Mouse (Mus musculus): ENCODE measurements at regions not wholly inside any gene's neighbourhood (a gene's known extent, or its start where the extent isn't known, plus 50 kb on each side); places are given as distances from the start of the nearest gene placed in this dataset.
"Not testable (repeated sequence)": the region's sequence is repeated elsewhere in the genome, so short reads cannot be mapped to it uniquely, and the experiment has no call there.

GRCm38 (mm10) chr3:9132104-9132751, 477.7 kb downstream of the Zfp704 start:
- ATAC-seq, result peak; percentile 62

- ATAC-seq, result no peak
These were observed 478.5 kb downstream of the Zfp704 start for GRCm38 (mm10) chr3:9131366-9131765.

DNA sequence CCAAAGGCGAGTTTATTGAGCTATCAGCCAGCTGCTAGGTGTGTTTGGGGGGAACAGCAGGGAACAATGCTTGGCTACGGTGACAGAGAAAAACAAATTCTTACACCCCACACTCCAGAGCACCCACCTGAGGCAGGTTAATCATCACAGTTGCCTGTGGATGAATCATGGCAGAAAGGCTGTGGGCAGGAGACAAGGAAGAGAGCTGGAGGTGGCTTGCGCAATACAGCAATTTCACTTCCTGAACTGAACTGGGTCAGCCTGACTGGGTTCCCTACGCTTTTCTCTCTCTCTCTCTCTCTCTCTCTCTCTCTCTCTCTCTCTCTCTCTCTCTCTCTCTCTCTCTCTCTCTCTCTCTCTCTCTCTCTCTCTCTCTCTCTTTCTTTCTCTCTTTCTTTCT, 481.5 kb downstream of the Zfp704 start:
- no peak for ATAC-seq

DNA sequence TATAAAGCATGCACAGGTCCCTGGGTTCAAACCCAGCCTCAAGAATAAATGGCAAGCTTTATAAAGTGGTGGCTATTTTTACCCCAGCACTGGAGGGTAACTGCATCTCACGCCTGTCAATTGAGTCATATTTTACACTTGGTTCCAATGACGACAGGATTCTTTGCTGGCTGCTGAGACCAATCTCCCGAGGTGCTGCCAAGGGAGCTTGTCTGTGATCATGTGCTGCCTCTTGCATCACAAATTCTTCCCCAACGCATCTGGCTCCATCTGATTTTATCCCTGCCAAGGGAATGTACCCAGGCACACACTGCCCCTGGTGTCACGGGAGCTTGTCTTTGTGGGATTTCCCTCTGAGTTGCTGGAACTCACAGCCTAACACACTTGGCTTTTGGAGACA, 486.8 kb downstream of the Zfp704 start:
- ATAC-seq, result no peak

DNA sequence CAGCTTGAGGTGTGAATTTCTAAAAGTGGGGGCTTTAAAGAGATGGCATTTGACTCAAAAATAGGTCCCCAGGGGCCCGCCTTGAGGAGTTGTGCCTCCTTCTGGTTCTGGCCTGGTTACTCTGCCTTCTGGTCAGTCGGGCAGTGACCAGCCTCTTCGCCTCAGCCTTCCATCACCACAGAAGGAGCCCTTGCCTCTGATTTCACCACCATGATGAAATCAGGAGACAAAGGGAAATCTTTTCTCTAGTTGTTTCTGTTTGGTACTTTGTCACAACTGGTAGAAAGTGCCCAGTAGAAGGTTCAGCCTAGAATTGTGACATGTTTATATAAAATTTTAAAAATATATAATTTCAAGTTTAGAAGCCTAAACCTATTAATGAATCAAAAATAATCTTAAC, 492.0 kb downstream of the Zfp704 start:
- no peak for ATAC-seq

DNA sequence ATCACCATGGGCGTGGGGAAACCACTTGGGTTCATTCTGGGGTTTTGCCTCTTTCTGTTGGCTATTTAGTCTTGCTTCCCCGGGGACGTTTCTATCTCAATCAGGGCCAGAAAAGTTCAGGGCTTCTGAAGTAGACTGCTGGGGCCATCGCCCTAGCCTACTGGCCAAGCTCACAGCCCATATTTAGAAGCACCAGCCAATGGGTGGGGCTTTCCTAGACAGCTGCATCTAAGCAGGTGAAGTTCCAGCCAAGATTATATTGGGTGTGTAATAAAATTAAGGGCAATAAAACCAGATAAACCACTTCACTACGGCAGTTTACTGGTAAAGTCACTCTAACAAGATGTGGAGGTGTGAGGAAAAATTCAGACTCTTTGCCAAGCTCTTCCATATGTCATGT, 496.5 kb downstream of the Zfp704 start:
- ATAC-seq, result no peak

- no peak for ATAC-seq
These were observed 499.1 kb downstream of the Zfp704 start for GRCm38 (mm10) chr3:9110741-9111140.

DNA sequence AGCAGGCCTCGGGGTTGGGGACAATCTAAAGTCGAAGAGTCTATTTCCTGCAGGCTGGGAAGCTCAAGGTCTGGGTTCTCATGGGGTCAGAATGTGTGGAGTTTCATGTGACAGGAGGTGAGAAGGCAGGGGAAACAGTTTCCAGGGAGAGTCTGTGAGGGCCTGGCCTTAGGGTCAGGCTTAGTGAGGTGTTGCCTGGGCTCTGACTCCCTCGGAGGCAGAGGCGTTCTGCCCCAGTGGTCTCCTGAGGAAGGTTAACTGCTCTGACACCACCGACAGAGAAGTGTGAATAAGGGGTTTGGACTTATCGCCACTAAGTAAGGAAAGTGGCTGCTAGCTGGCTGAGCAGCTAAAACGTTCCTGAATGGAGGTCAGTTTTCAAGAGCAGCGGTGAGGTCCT, 499.9 kb downstream of the Zfp704 start:
- no peak for ATAC-seq

DNA sequence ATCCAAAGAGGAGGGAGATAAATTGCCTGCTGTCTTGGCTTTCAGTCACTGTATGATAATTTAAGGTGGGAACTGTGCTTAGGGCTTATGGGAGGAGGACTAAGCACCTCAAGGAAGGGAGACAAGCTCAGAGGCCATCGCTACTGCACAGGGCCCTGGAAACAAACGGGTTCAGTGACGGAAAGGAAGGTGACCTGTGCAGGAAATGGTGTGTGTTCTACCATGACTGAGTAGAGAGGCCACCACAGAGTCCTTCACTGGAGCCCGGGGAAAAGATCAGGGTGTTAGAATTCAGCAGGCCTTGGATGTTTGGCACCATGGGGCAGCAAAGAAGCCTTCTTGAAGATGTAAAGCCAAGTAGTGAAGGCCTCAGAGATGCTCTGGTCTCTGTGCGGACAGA, 500.4 kb downstream of the Zfp704 start:
- ATAC-seq, result no peak

GRCm38 (mm10) chr3:9107766-9108410, 502.0 kb downstream of the Zfp704 start:
- ATAC-seq, result no peak

DNA sequence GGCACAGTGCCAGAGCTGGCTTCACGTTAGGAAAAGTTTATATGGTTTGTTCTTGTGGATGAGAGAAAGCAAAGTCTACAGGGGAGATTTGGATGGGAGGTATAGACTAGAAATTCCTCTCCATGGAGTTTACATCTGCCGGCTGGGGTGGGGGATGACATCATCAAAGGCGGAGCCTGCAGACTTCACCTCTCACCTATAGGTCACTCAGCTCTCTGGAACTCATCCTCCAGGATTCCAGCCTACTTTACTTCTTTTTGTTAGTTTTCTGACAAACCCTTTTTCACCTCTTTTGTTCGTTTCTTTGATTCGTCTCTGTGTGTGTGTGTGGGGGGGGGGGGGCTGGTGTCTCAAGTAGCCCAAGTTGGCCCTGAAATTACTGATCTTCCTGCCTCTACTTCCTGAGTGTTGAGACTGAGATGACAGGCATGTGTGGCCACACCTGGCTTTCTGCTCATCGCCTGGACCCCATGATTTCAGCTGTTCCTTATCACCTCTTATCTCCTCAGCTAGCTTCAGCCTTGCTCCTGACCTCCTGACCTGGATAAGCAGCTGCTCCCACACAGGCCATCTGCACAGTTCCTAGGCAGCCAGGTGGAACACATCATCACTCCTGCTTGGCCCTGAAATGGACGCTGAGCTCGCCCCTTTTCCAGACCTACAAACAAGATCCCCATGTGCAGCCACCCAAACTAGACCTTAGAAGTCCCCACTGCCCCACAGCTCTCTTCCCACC, 504.5 kb downstream of the Zfp704 start:
- ATAC-seq, result no peak

- no peak for ATAC-seq
These were observed 506.4 kb downstream of the Zfp704 start for GRCm38 (mm10) chr3:9103456-9103855.

- ATAC-seq, result no peak
These were observed 508.6 kb downstream of the Zfp704 start for GRCm38 (mm10) chr3:9101240-9101639.

DNA sequence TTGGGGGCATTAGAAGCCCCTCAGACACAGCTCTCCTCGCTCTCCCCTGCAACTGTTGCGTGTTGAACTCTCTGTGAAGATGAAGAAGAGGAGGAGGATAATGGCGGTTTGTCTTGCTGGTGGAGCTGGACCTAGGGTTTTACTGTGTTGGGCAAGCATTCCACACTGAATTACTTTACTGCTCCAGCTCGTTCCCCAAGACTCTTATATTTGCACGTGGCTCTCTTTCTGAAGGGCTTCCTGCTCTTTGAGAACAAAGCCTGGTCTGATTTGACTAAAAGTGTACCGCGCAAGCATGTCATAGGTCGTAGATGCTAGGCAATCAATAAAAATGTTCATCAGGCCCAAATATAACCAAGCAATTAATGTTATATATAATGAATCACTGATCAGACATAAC, 509.1 kb downstream of the Zfp704 start:
- no peak for ATAC-seq

- no peak for ATAC-seq
These were observed 511.4 kb downstream of the Zfp704 start for GRCm38 (mm10) chr3:9098441-9098840.

DNA sequence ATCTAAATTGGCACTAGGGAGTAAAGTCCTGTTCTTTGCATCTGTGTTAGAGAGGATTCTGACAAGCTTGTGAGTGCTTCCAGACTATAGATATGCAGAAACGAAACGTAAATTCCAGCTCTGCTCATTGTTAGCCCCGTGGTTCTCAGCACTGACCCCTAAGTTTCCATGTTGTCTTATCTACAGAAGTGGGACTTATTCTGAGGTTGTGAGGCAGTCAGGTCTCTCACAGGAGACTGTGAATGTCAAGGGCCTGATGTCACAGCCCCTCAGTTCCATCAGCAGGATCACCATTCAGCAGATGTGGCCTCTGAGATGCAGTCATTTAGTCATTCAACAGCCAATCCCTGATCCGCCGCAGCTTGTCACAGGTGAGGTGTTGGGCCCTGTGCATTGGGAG, 525.8 kb downstream of the Zfp704 start:
- no peak for ATAC-seq

DNA sequence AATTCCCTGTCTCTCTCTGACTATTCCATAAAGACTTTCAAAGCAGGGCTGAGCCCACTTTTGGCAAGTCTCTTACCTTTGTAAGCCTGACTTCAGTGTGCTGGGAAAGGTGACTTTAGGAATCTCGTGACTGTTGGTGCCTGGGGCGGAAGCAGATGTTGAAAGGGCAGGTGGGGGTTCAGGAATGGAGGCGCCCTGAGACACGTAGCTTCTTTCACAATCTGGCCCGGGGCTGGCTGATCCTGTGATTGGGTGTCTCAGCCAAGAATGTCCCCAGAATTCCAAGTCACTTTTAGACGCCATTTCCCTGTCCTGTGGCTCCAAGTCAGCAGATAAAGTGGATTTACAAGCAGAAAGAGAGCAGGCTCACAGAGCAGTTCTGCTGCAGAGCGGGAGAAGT, 527.8 kb downstream of the Zfp704 start:
- ATAC-seq, result no peak

GRCm38 (mm10) chr3:9078201-9078600, 531.7 kb downstream of the Zfp704 start:
- no peak for ATAC-seq

DNA sequence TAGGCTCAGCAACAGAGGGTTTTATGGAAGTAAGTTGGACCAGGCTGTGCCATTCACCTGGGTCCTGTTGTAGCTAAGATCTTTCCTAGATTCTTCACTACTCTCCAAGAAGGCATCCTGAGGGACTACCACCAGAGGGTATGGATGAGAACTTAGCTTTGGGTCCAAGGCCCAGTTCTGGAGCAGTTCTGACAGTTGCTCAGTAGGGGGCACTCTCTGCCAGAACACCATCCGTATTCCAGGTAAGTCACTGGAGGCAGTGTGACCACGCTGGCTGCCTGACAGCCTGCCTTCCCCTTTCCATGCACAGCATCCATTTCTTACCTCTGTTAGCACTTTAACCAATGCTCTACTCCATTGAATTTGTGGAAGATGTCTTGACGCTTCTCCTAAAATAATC, 533.2 kb downstream of the Zfp704 start:
- peak; percentile 79 for ATAC-seq

- not testable (repeated sequence) for ATAC-seq
These were observed 537.4 kb downstream of the Zfp704 start for GRCm38 (mm10) chr3:9072471-9072870.

DNA sequence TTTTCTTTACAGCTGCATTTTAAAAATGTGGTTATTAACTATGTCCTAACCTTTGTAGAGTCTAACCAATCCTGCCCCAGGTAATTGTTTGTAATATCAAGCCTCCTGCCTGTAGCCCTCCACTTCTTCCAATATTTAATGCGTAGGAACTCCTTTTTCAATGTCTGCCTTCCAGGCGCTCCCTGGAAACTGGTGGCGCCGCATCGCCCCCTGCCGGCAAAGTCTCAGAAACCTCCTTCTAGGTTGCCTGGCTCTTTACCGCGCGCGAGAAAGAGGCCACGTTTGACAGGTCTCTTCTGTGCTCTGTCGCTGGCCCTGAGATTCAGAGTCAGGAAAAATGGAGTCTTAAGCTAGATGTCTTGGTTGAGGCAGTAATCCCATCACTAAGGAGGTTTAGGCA, 542.8 kb downstream of the Zfp704 start:
- ATAC-seq, result peak; percentile 80

- no peak for ATAC-seq
These were observed 543.5 kb downstream of the Zfp704 start for GRCm38 (mm10) chr3:9066374-9066773.

GRCm38 (mm10) chr3:9065892-9066291, 544.0 kb downstream of the Zfp704 start:
- ATAC-seq, result no peak
